Mouse (Mus musculus) cerebellum, adult 2 months (tissue): ENCODE results near the gene Prkrip1. TPM values are rescaled to one million over a fixed set of nuclear protein-coding genes. Genes with fewer than 3 reads are reported as not detected.

Experiments used
- DNase-seq, 2 experiments: peaks; one replicate each; pipeline ENCODE4 v3.0.0; 2021
- H3K27ac ChIP-seq: fragments of 200-500 bp; 2 replicates; pipeline ENCODE4 v1.5.1; 2012; ENCODE audit warnings: low read length, control low read depth, inconsistent platforms; ENCODE audit not compliant: insufficient read depth
- H3K27me3 ChIP-seq: fragments of 200-500 bp; 2 replicates; pipeline ENCODE4 v1.6.1; 2012; ENCODE audit warnings: inconsistent platforms, mild to moderate bottlenecking, low read length, moderate library complexity; ENCODE audit not compliant: control insufficient read depth, insufficient read depth
- H3K4me1 ChIP-seq: fragments of 200-500 bp; 2 replicates; pipeline ENCODE4 v1.6.1; 2011; ENCODE audit warnings: low read length; ENCODE audit not compliant: control insufficient read depth, insufficient read depth
- H3K4me3 ChIP-seq: fragments of 200-500 bp; replicated peaks from 2 replicates; pipeline ENCODE3; 2011; ENCODE audit warnings: mild to moderate bottlenecking, low read depth, low read length, control low read depth; ENCODE audit not compliant: insufficient read depth
- CTCF ChIP-seq: fragments of 200-500 bp; IDR thresholded peaks from 2 replicates; pipeline ENCODE4 v1.5.1; 2011; ENCODE audit warnings: low read depth, mild to moderate bottlenecking, control low read depth, low read length, moderate library complexity, borderline replicate concordance; ENCODE audit not compliant: insufficient read depth
- POLR2A ChIP-seq: fragments of 200-500 bp; IDR thresholded peaks from 2 replicates; pipeline ENCODE4 v1.6.1; 2011; ENCODE audit warnings: low read length, control low read depth, borderline replicate concordance; ENCODE audit not compliant: insufficient read depth
- WGBS: fragments of 180-500 bp; shearing (Covaris S2); methylation state at CpG from one replicate; pipeline ENCODE4 v1.1.7; 2018; 5-methylcytosine and 5-hydroxymethylcytosine counted together
- polyA plus RNA-seq: library from polyadenylated mRNA; depleted of rRNA; stranded (reverse); fragments of >200 nt; gene quantifications from 2 replicates; pipeline ENCODE4 v1.2.3, GENCODE M21; 2012

Gene Prkrip1
- polyA plus RNA-seq, 1 experiment = 38.0 TPM

- Histone ChIP-seq H3K4me1 (0 out of 2 replicates have a peak, but pooled peaks cover 3% of the 10 kb centered on the region), H3K27ac (no peak overlapping the region), H3K27me3 (no peaks in the 10 kb centered on the region), H3K4me3 (peak overlapping the region; percentile 51)
- TF ChIP-seq POLR2A (no peak), CTCF (no peak)
- 25% methylated on average over 11 of the region's 11 CpGs for WGBS
- peak in 1 of 2 experiments; percentile 9 for DNase-seq
Measured at GRCm38 (mm10) chr5:136199526-136199925, 763 bp upstream of the Prkrip1 start.

- H3K4me1 ChIP-seq = no peaks in the 10 kb centered on the region; the same call in 1 of the 2 replicates
- no peak for DNase-seq
- H3K4me3 ChIP-seq = no peak overlapping the region
- no peak overlapping the region for H3K27ac ChIP-seq
- WGBS = 87% methylated on average over 7 of the region's 7 CpGs
- TF ChIP-seq CTCF (no peak), POLR2A (no peak)
- no peaks in the 10 kb centered on the region for H3K27me3 ChIP-seq
Measured at GRCm38 (mm10) chr5:136191870-136192269, 6.9 kb downstream of the Prkrip1 start.

- H3K27ac ChIP-seq = no peak overlapping the region
- no peak overlapping the region for H3K4me3 ChIP-seq
- TF ChIP-seq CTCF (peak; percentile 96), POLR2A (no peak)
- H3K4me1 ChIP-seq = no peaks in the 10 kb centered on the region; the same call in 1 of the 2 replicates
- peak; percentile 46 to 55 for DNase-seq
- WGBS = 28% methylated on average over 4 of the region's 4 CpGs
- no peaks in the 10 kb centered on the region for H3K27me3 ChIP-seq
Measured at GRCm38 (mm10) chr5:136186723-136187122, 12.0 kb downstream of the Prkrip1 start.

- no peaks in the 10 kb centered on the region for H3K27me3 ChIP-seq
- TF ChIP-seq POLR2A (no peak), CTCF (peak; percentile 6; the same call in 1 of the 2 replicates)
- no peak overlapping the region for H3K4me3 ChIP-seq
- WGBS = 81% methylated on average over 7 of the region's 7 CpGs
- H3K4me1 ChIP-seq = no peaks in the 10 kb centered on the region; the same call in 1 of the 2 replicates
- no peak for DNase-seq
- H3K27ac ChIP-seq = no peak overlapping the region
Measured at GRCm38 (mm10) chr5:136183766-136184165, 15.0 kb downstream of the Prkrip1 start.

GRCm38 (mm10) chr5:136182830-136183229 is 15.9 kb downstream of the Prkrip1 start:
- no peak overlapping the region for H3K4me3 ChIP-seq
- H3K27ac ChIP-seq = no peak overlapping the region
- H3K4me1 ChIP-seq = no peaks in the 10 kb centered on the region; the same call in 1 of the 2 replicates
- 95% methylated on average over 4 of the region's 4 CpGs for WGBS
- no peak for TF ChIP-seq POLR2A
- TF ChIP-seq CTCF = no peak
- no peaks in the 10 kb centered on the region for H3K27me3 ChIP-seq
- DNase-seq = no peak

- TF ChIP-seq CTCF = no peak
- TF ChIP-seq POLR2A = no peak
- no peak overlapping the region for H3K27ac ChIP-seq
- no peaks in the 10 kb centered on the region for H3K27me3 ChIP-seq
- H3K4me1 ChIP-seq = no peaks in the 10 kb centered on the region; the same call in 1 of the 2 replicates
- H3K4me3 ChIP-seq = no peak overlapping the region
- WGBS = 80% methylated on average over 6 of the region's 6 CpGs
- no peak for DNase-seq
Measured at GRCm38 (mm10) chr5:136182049-136182448, 16.7 kb downstream of the Prkrip1 start.

- no peak for DNase-seq
- Histone ChIP-seq H3K4me1 (no peaks in the 10 kb centered on the region), H3K4me3 (no peak overlapping the region), H3K27me3 (no peaks in the 10 kb centered on the region), H3K27ac (no peak overlapping the region)
- no peak for TF ChIP-seq CTCF
- TF ChIP-seq POLR2A = no peak
- 86% methylated on average over 6 of the region's 6 CpGs for WGBS
Measured at GRCm38 (mm10) chr5:136181197-136181596, 17.6 kb downstream of the Prkrip1 start.

GRCm38 (mm10) chr5:136179594-136179993 is 19.2 kb downstream of the Prkrip1 start:
- H3K27me3 ChIP-seq = no peaks in the 10 kb centered on the region
- WGBS = 76% methylated on average over 5 of the region's 5 CpGs
- DNase-seq = no peak
- TF ChIP-seq CTCF (no peak), POLR2A (no peak)
- no peak overlapping the region for H3K27ac ChIP-seq
- no peak overlapping the region for H3K4me3 ChIP-seq
- no peaks in the 10 kb centered on the region for H3K4me1 ChIP-seq
